Mouse (Mus musculus) spleen, adult 2 months (tissue): Measurements from ENCODE around the gene B3gnt6.

Experiments used
- CTCF ChIP-seq: fragments of 200-500 bp; IDR thresholded peaks from 2 replicates; pipeline ENCODE4 v1.5.1; 2011; ENCODE audit warnings: mild to moderate bottlenecking, inconsistent platforms; ENCODE audit not compliant: insufficient read depth, insufficient read length, insufficient replicate concordance; ENCODE audit errors: extremely low read depth
- POLR2A ChIP-seq: fragments of 200-500 bp; IDR thresholded peaks from 2 replicates; pipeline ENCODE4 v1.6.1; 2011; ENCODE audit warnings: low read depth, low read length, inconsistent platforms

GRCm38 (mm10) chr7:98158481-98158880, 40.8 kb downstream of the B3gnt6 start:
- no peak for TF ChIP-seq POLR2A
- no peak for TF ChIP-seq CTCF
